Mouse (Mus musculus) CH12.LX (cell line): ENCODE measurements around the gene Ass1. TPM values are rescaled to one million over a fixed set of nuclear protein-coding genes. Genes with fewer than 3 reads are reported as not detected.

Experiments used
- DNase-seq: peaks from one replicate; pipeline ENCODE4 v3.0.0-alpha.2; 2013; ENCODE audit errors: extremely low read depth
- H3K27ac ChIP-seq: 2 replicates; pipeline ENCODE4 v1.5.1; 2012; ENCODE audit warnings: low read depth, mild to moderate bottlenecking, control low read depth, moderate library complexity; ENCODE audit not compliant: insufficient read depth
- H3K27me3 ChIP-seq: replicated peaks from 2 replicates; pipeline ENCODE3; 2012; ENCODE audit warnings: inconsistent platforms
- H3K36me3 ChIP-seq, 2 experiments: replicated peaks in 1 of 2; 2 replicates each; pipeline versions ENCODE3 to v1.6.1; 2012; ENCODE audit warnings: inconsistent platforms in 1 of 2, low read length in 1 of 2, mild to moderate bottlenecking in 1 of 2, mixed read lengths in 1 of 2, moderate library complexity in 1 of 2; ENCODE audit not compliant: control insufficient read depth in 1 of 2, insufficient read depth in 1 of 2
- H3K4me1 ChIP-seq, 2 experiments: 2 replicates each; pipeline ENCODE4 v1.6.1; 2012; ENCODE audit warnings: inconsistent platforms in 1 of 2, moderate library complexity in 1 of 2; ENCODE audit not compliant: insufficient read depth in 2 of 2, control insufficient read depth in 1 of 2
- H3K4me2 ChIP-seq: 2 replicates; pipeline ENCODE4 v1.6.1; 2012; ENCODE audit warnings: low read depth, mild to moderate bottlenecking, control low read depth; ENCODE audit not compliant: poor library complexity, insufficient read depth, severe bottlenecking
- H3K4me3 ChIP-seq, 3 experiments: fragments of 150-350 bp in 1 of 3; sonication (generic) in 1 of 3; replicated peaks in 1 of 3; 2 replicates each; pipeline versions ENCODE3 to v1.5.1; 2011 to 2012; ENCODE audit warnings: low read depth in 2 of 3, low read length in 2 of 3, mild to moderate bottlenecking in 2 of 3, moderate library complexity in 2 of 3, control low read depth in 1 of 3, improper control_type of control experiment in 1 of 3, inconsistent platforms in 1 of 3, mixed read lengths in 1 of 3; ENCODE audit not compliant: poor library complexity in 1 of 3
- H3K79me2 ChIP-seq: replicated peaks from 2 replicates; pipeline ENCODE4 v1.6.1; 2012; ENCODE audit warnings: mild to moderate bottlenecking, moderate library complexity; ENCODE audit not compliant: control insufficient read depth, poor library complexity, insufficient read depth, severe bottlenecking; ENCODE audit errors: extremely low read depth
- H3K9ac ChIP-seq: 2 replicates; pipeline ENCODE4 v1.6.1; 2012; ENCODE audit warnings: low read depth, mild to moderate bottlenecking, control low read depth, moderate library complexity; ENCODE audit not compliant: insufficient read depth
- H3K9me3 ChIP-seq: replicated peaks from 2 replicates; pipeline ENCODE3; 2012; ENCODE audit warnings: low read length, inconsistent platforms, mixed read lengths
- BHLHE40 ChIP-seq: IDR thresholded peaks from 2 replicates; pipeline ENCODE4 v1.6.1; 2011; ENCODE audit warnings: mild to moderate bottlenecking, low read depth, low read length, improper control_type of control experiment
- CHD2 ChIP-seq: IDR thresholded peaks from 2 replicates; pipeline ENCODE4 v1.6.1; 2011; ENCODE audit warnings: low read length, improper control_type of control experiment
- CTCF ChIP-seq, 2 experiments: IDR thresholded peaks in 1 of 2; conservative IDR thresholded peaks in 1 of 2; 2 replicates each; pipeline ENCODE4 v1.5.1; 2011 to 2012; ENCODE audit warnings: low read depth in 2 of 2, low read length in 2 of 2, improper control_type of control experiment in 1 of 2, inconsistent platforms in 1 of 2, mild to moderate bottlenecking in 1 of 2, moderate library complexity in 1 of 2
- EP300 ChIP-seq: IDR thresholded peaks from 2 replicates; pipeline ENCODE4 v1.6.1; 2011; ENCODE audit warnings: low read length, improper control_type of control experiment
- GABPA ChIP-seq: IDR thresholded peaks from 2 replicates; pipeline ENCODE4 v1.6.1; 2012; ENCODE audit warnings: low read depth, low read length, improper control_type of control experiment, inconsistent platforms; ENCODE audit not compliant: insufficient replicate concordance
- HCFC1 ChIP-seq: IDR thresholded peaks from 2 replicates; pipeline ENCODE4 v1.6.1; 2012; ENCODE audit warnings: low read depth, mild to moderate bottlenecking, inconsistent platforms, low read length, improper control_type of control experiment
- IRF4 ChIP-seq: IDR thresholded peaks from 2 replicates; pipeline ENCODE4 v1.6.1; 2014; ENCODE audit warnings: low read depth, mild to moderate bottlenecking, inconsistent platforms, low read length, improper control_type of control experiment
- JUND ChIP-seq: conservative IDR thresholded peaks from 2 replicates; pipeline ENCODE4 v1.6.1; 2011; ENCODE audit warnings: low read depth, low read length, improper control_type of control experiment
- KAT2A ChIP-seq: IDR thresholded peaks from 2 replicates; pipeline ENCODE4 v1.6.1; 2012; ENCODE audit warnings: low read length, improper control_type of control experiment, inconsistent platforms; ENCODE audit not compliant: insufficient replicate concordance
- MEF2A ChIP-seq: IDR thresholded peaks from 2 replicates; pipeline ENCODE4 v1.6.1; 2014; ENCODE audit warnings: low read depth, mild to moderate bottlenecking, inconsistent platforms, low read length, improper control_type of control experiment, borderline replicate concordance
- MXI1 ChIP-seq: IDR thresholded peaks from 2 replicates; pipeline ENCODE4 v1.6.1; 2011; ENCODE audit warnings: mild to moderate bottlenecking, low read depth, low read length, improper control_type of control experiment
- MYC ChIP-seq: IDR thresholded peaks from 2 replicates; pipeline ENCODE4 v1.6.1; 2011; ENCODE audit warnings: low read depth, mild to moderate bottlenecking, improper control_type of control experiment, low read length
- NRF1 ChIP-seq: IDR thresholded peaks from 2 replicates; pipeline ENCODE4 v1.6.1; 2014; ENCODE audit warnings: low read depth, mild to moderate bottlenecking, inconsistent platforms, low read length, improper control_type of control experiment, moderate library complexity
- POLR2A ChIP-seq: IDR thresholded peaks from 2 replicates; pipeline ENCODE4 v1.6.1; 2011; ENCODE audit warnings: low read depth, mild to moderate bottlenecking, improper control_type of control experiment, low read length
- RAD21 ChIP-seq: IDR thresholded peaks from 2 replicates; pipeline ENCODE4 v1.6.1; 2011; ENCODE audit warnings: low read depth, mild to moderate bottlenecking, low read length, improper control_type of control experiment, moderate library complexity
- SIN3A ChIP-seq: IDR thresholded peaks from 2 replicates; pipeline ENCODE4 v1.6.1; 2012; ENCODE audit warnings: low read length, improper control_type of control experiment, inconsistent platforms
- SMC3 ChIP-seq: IDR thresholded peaks from 2 replicates; pipeline ENCODE4 v1.6.1; 2011; ENCODE audit warnings: low read depth, low read length, improper control_type of control experiment
- TCF12 ChIP-seq: IDR thresholded peaks from 2 replicates; pipeline ENCODE4 v1.6.1; 2014; ENCODE audit warnings: low read depth, mild to moderate bottlenecking, inconsistent platforms, low read length, improper control_type of control experiment
- USF1 ChIP-seq: IDR thresholded peaks from 2 replicates; pipeline ENCODE4 v1.6.1; 2014; ENCODE audit warnings: low read depth, mild to moderate bottlenecking, inconsistent platforms, low read length, improper control_type of control experiment
- ZC3H11A ChIP-seq: IDR thresholded peaks from 2 replicates; pipeline ENCODE4 v1.6.1; 2012; ENCODE audit warnings: low read depth, mild to moderate bottlenecking, inconsistent platforms, low read length, improper control_type of control experiment
- ZKSCAN1 ChIP-seq: IDR thresholded peaks from 2 replicates; pipeline ENCODE4 v1.6.1; 2012; ENCODE audit warnings: low read depth, inconsistent platforms, low read length, improper control_type of control experiment, borderline replicate concordance
- ZMIZ1 ChIP-seq: IDR thresholded peaks from 2 replicates; pipeline ENCODE4 v1.6.1; 2012; ENCODE audit warnings: low read depth, mild to moderate bottlenecking, inconsistent platforms, low read length, improper control_type of control experiment
- ZNF384 ChIP-seq: IDR thresholded peaks from 2 replicates; pipeline ENCODE4 v1.6.1; 2012; ENCODE audit warnings: low read depth, low read length, improper control_type of control experiment, inconsistent platforms
- dilution Hi-C: fragments of 300-500 bp; cut with MboI; formaldehyde crosslinking; loops from 2 replicates; pipeline ENCODE4 v1.14.3; 2020; ENCODE audit warnings: low sequenced_read_pairs; ENCODE audit not compliant: extremely low pct_unique_long_range_greater_than_20kb, extremely low pct_ligation_motif_present
- in situ Hi-C: fragments of 300-500 bp; cut with MboI; formaldehyde crosslinking; loops from 3 replicates; pipeline ENCODE4 v1.14.3; 2019; ENCODE audit warnings: low sequenced_read_pairs, low pct_ligation_motif_present, low pct_unique_long_range_greater_than_20kb, mixed read lengths
- polyA plus RNA-seq: library from polyadenylated mRNA; unstranded; fragments of >175 nt; gene quantifications from 2 replicates; pipeline ENCODE4 v1.2.1, GENCODE M21; 2012; ENCODE audit warnings: low read depth; ENCODE audit not compliant: insufficient read length
- total RNA-seq, 2 experiments: library from RNA; depleted of rRNA; stranded (reverse); fragments of 300-350 nt in 1 of 2; fragments of >200 nt in 1 of 2; gene quantifications; 2 replicates each; pipeline ENCODE4 v1.2.3; 2012 to 2014

Gene Ass1
- total and polyA plus RNA-seq, 3 experiments = 45.1 to 211 (median 87.8) TPM

- peaks cover 14 to 76% of the 10 kb centered on the region in 2 experiments for H3K4me1 ChIP-seq
- peaks cover 5% of the 10 kb centered on the region for H3K9me3 ChIP-seq
- H3K36me3 ChIP-seq = peaks cover 0 to 34% of the 10 kb centered on the region in 2 experiments
- dilution Hi-C loops (no loop called here), in situ Hi-C loops (loop anchor here (5.0 to 25.0 kb wide), 2 partner anchors 39 to 409 kb away; no protein-coding TSS in a partner anchor)
- DNase-seq = no peak
- H3K27ac ChIP-seq = no peak overlapping the region
- H3K4me2 ChIP-seq = no peak overlapping the region
- peak overlapping the region in 1 of 3 experiments; percentile 24 for H3K4me3 ChIP-seq
- H3K79me2 ChIP-seq = no peaks in the 10 kb centered on the region
- H3K27me3 ChIP-seq = no peaks in the 10 kb centered on the region
- H3K9ac ChIP-seq = no peak overlapping the region
- TF ChIP-seq BHLHE40 (no peak), ZKSCAN1 (peak; percentile 35), HCFC1 (no peak)
These were observed 1.6 kb downstream of the Ass1 start for GRCm38 (mm10) chr2:31471611-31472010.

GRCm38 (mm10) chr2:31472406-31473065 lies 2.5 kb downstream of the Ass1 start:
- in situ Hi-C loops (loop anchor here (5.0 to 25.0 kb wide), 2 partner anchors 40 to 410 kb away; no protein-coding TSS in a partner anchor), dilution Hi-C loops (no loop called here)
- no peaks in the 10 kb centered on the region for H3K27me3 ChIP-seq
- H3K4me2 ChIP-seq = no peak overlapping the region
- no peak overlapping the region for H3K27ac ChIP-seq
- peaks cover 5% of the 10 kb centered on the region for H3K9me3 ChIP-seq
- H3K36me3 ChIP-seq = peaks cover 0 to 43% of the 10 kb centered on the region in 2 experiments
- H3K9ac ChIP-seq = no peak overlapping the region
- TF ChIP-seq RAD21 (peak; percentile 70), MXI1 (no peak), SMC3 (peak; percentile 91), IRF4 (peak; percentile 90), USF1 (no peak), MYC (no peak), JUND (no peak), TCF12 (no peak), KAT2A (no peak), EP300 (peak; percentile 61), POLR2A (0 out of 2 replicates have a peak, but pooled peaks have one; percentile 10), ZMIZ1 (no peak), CHD2 (no peak), CTCF (conservative IDR thresholded peaks at IDR 0.05 in 1 of 2, IDR thresholded peaks at IDR 0.05 in 1 of 2; ENCODE audit: low read depth in 2 of 2, low read length in 2 of 2) (peak; percentile 90 to 95), ZNF384 (no peak), BHLHE40 (no peak), ZKSCAN1 (no peak), ZC3H11A (peak; percentile 25; the same call in 1 of the 2 replicates), GABPA (no peak), NRF1 (no peak), MEF2A (peak; percentile 33; the same call in 1 of the 2 replicates), SIN3A (peak; percentile 74)
- peaks cover 16 to 82% of the 10 kb centered on the region in 2 experiments for H3K4me1 ChIP-seq
- peak; percentile 94 for DNase-seq
- no peaks in the 10 kb centered on the region for H3K79me2 ChIP-seq
- H3K4me3 ChIP-seq = no peak overlapping the region
